Mouse (Mus musculus): ENCODE data around the gene Rsbn1l. TPM values are rescaled to one million over a fixed set of nuclear protein-coding genes. Genes with fewer than 3 reads are reported as not detected.
A peak's percentile ranks its signal among the peaks of the same experiment; 100 is the strongest.

Gene Rsbn1l
- polyA plus RNA-seq (2015; fragmentation: Nextera tagmentation; extraction: Ambion mirVana): 3.7 and 4.3 TPM in 2 replicates

DNA sequence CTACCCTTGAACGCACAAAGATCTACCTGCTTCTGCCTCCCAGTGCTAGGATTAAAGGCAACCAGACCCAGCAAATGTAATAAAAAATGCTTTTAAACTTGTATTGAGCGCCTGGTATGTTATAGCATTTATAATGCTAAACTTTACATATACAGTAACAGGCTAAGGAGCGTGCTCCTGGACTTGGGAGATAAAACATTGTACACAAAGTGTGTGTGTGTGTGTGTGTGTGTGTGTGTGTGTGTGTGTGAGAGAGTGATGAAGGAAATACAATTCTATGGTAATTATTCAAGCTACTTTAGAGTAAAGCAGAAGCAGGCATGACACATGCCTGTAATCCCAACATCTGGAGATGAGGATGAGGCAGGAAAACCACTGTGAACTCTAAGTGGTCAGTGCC, at the start of gene Rsbn1l:
TSS of gene Rsbn1l (minus strand) at position 101 of the 400 bp plus-strand sequence.
- H3K9me3 ChIP-seq (ENCODE audit: control insufficient read depth): no peaks in the 10 kb centered on the region
- no peak for TF ChIP-seq CTCF (IDR thresholded peaks at IDR 0.05; ENCODE audit: low read depth)
- 94% methylated on average over 3 of the region's 3 CpGs for whole genome bisulfite sequencing
- peak within 1 kb of the TSS; percentile 35 for H3K4me2 ChIP-seq (replicated peaks; ENCODE audit: low read depth)
- H3K27ac ChIP-seq (ENCODE audit: low read depth, low read length): no peak within 1 kb of the TSS; the same call in 1 of the 2 replicates
- no peak within 1 kb of the TSS for H3K4me3 ChIP-seq (ENCODE audit: low read depth, low read length)
- H3K9ac ChIP-seq (ENCODE audit: low read depth, low read length): no peak within 1 kb of the TSS
- no peak for ATAC-seq
- H3K4me1 ChIP-seq (replicated peaks; ENCODE audit: control insufficient read depth, insufficient read depth, low read length): no peaks in the 10 kb centered on the region
- H3K36me3 ChIP-seq (ENCODE audit: control insufficient read depth, insufficient read depth): no peaks in the 10 kb centered on the region; the same call in 1 of the 2 replicates
- H3K27me3 ChIP-seq (replicated peaks; ENCODE audit: control insufficient read depth, insufficient read depth, low read length): no peaks in the 10 kb centered on the region

DNA sequence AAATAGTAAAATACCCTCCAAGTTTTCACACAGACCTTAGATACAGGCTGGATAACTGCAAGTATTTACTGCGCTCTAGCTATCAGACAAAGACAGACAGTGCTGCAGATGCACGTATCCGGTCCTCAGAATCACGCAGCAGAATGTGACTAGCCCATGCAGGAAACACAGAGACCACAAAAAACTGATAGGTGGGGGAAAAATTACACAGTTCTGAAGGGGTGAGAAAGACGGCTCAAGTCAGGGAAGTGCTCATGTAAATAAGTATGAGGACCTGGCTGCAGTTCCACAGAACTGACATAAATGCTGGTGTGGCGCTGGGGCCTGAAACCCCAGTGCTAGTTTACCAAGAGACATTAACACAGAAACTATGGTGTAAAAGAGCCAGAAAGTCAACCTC, 46.5 kb upstream of the Rsbn1l start:
- H3K36me3 ChIP-seq (ENCODE audit: control insufficient read depth, insufficient read depth): peaks cover 53% of the 10 kb centered on the region
- H3K4me1 ChIP-seq (replicated peaks; ENCODE audit: control insufficient read depth, insufficient read depth, low read length): no peaks in the 10 kb centered on the region
- no peaks in the 10 kb centered on the region for H3K27me3 ChIP-seq (replicated peaks; ENCODE audit: control insufficient read depth, insufficient read depth, low read length)
- H3K4me2 ChIP-seq (replicated peaks; ENCODE audit: low read depth): no peak overlapping the region
- 0 out of 2 replicates have a peak, but pooled peaks cover 4% of the 10 kb centered on the region for H3K9me3 ChIP-seq (ENCODE audit: control insufficient read depth)
- H3K27ac ChIP-seq (ENCODE audit: low read depth, low read length): no peak overlapping the region
- 88% methylated on average over 6 of the region's 6 CpGs for WGBS
- no peak overlapping the region for H3K9ac ChIP-seq (ENCODE audit: low read depth, low read length)
- TF ChIP-seq CTCF (IDR thresholded peaks at IDR 0.05; ENCODE audit: low read depth): no peak
- H3K4me3 ChIP-seq (ENCODE audit: low read depth, low read length): no peak overlapping the region
- ATAC-seq: no peak

- 95% methylated on average over 9 of the region's 10 CpGs for WGBS
- Histone ChIP-seq H3K4me3 (ENCODE audit: low read depth, low read length) (no peak overlapping the region), H3K4me2 (replicated peaks; ENCODE audit: low read depth) (no peak overlapping the region), H3K9me3 (ENCODE audit: control insufficient read depth) (0 out of 2 replicates have a peak, but pooled peaks cover 4% of the 10 kb centered on the region), H3K27me3 (replicated peaks; ENCODE audit: control insufficient read depth, insufficient read depth, low read length) (no peaks in the 10 kb centered on the region), H3K36me3 (ENCODE audit: control insufficient read depth, insufficient read depth) (peaks cover 63% of the 10 kb centered on the region), H3K9ac (ENCODE audit: low read depth, low read length) (no peak overlapping the region), H3K4me1 (replicated peaks; ENCODE audit: control insufficient read depth, insufficient read depth, low read length) (no peaks in the 10 kb centered on the region), H3K27ac (ENCODE audit: low read depth, low read length) (no peak overlapping the region)
- ATAC-seq: no peak
- no peak for TF ChIP-seq CTCF (IDR thresholded peaks at IDR 0.05; ENCODE audit: low read depth)
Observed at GRCm38 (mm10) chr5:21001622-21002315, 45.6 kb upstream of the Rsbn1l start.

DNA sequence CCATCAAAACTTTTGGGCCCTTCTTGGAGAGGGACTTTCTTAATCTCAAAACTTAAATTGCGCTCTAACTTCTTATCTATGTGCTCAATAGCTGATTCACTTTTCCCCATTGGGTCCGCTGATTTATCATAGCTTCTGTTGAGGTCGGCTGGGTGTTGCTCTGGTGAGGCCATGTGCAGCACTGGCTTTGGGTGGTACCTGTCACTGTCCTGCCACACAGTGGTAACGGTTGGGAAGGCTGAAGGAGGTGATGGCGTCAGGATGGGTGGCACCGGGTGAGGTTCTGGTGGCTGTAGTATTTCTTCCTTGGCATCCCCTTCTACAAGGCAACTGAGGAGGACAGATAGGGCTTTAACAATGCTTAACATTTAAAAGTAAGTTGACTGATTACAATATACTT, 42.2 kb upstream of the Rsbn1l start:
- Histone ChIP-seq H3K36me3 (ENCODE audit: control insufficient read depth, insufficient read depth) (peaks cover 67% of the 10 kb centered on the region), H3K9me3 (ENCODE audit: control insufficient read depth) (0 out of 2 replicates have a peak, but pooled peaks cover 4% of the 10 kb centered on the region), H3K27ac (ENCODE audit: low read depth, low read length) (no peak overlapping the region), H3K9ac (ENCODE audit: low read depth, low read length) (no peak overlapping the region), H3K4me3 (ENCODE audit: low read depth, low read length) (no peak overlapping the region), H3K4me2 (replicated peaks; ENCODE audit: low read depth) (no peak overlapping the region), H3K4me1 (replicated peaks; ENCODE audit: control insufficient read depth, insufficient read depth, low read length) (no peaks in the 10 kb centered on the region), H3K27me3 (replicated peaks; ENCODE audit: control insufficient read depth, insufficient read depth, low read length) (no peaks in the 10 kb centered on the region)
- 0 out of 2 replicates have a peak, but pooled peaks have one; percentile 3 for TF ChIP-seq CTCF (IDR thresholded peaks at IDR 0.05; ENCODE audit: low read depth)
- 90% methylated on average over 6 of the region's 6 CpGs for WGBS
- no peak for ATAC-seq

GRCm38 (mm10) chr5:20997555-20997954, 41.4 kb upstream of the Rsbn1l start:
- H3K4me3 ChIP-seq (ENCODE audit: low read depth, low read length): no peak overlapping the region
- 93% methylated on average over 6 of the region's 6 CpGs for whole genome bisulfite sequencing
- H3K27ac ChIP-seq (ENCODE audit: low read depth, low read length): no peak overlapping the region
- peaks cover 62% of the 10 kb centered on the region for H3K36me3 ChIP-seq (ENCODE audit: control insufficient read depth, insufficient read depth)
- H3K9me3 ChIP-seq (ENCODE audit: control insufficient read depth): 0 out of 2 replicates have a peak, but pooled peaks cover 4% of the 10 kb centered on the region
- TF ChIP-seq CTCF (IDR thresholded peaks at IDR 0.05; ENCODE audit: low read depth): no peak
- no peaks in the 10 kb centered on the region for H3K27me3 ChIP-seq (replicated peaks; ENCODE audit: control insufficient read depth, insufficient read depth, low read length)
- no peak overlapping the region for H3K4me2 ChIP-seq (replicated peaks; ENCODE audit: low read depth)
- H3K9ac ChIP-seq (ENCODE audit: low read depth, low read length): no peak overlapping the region
- no peaks in the 10 kb centered on the region for H3K4me1 ChIP-seq (replicated peaks; ENCODE audit: control insufficient read depth, insufficient read depth, low read length)
- no peak for ATAC-seq

DNA sequence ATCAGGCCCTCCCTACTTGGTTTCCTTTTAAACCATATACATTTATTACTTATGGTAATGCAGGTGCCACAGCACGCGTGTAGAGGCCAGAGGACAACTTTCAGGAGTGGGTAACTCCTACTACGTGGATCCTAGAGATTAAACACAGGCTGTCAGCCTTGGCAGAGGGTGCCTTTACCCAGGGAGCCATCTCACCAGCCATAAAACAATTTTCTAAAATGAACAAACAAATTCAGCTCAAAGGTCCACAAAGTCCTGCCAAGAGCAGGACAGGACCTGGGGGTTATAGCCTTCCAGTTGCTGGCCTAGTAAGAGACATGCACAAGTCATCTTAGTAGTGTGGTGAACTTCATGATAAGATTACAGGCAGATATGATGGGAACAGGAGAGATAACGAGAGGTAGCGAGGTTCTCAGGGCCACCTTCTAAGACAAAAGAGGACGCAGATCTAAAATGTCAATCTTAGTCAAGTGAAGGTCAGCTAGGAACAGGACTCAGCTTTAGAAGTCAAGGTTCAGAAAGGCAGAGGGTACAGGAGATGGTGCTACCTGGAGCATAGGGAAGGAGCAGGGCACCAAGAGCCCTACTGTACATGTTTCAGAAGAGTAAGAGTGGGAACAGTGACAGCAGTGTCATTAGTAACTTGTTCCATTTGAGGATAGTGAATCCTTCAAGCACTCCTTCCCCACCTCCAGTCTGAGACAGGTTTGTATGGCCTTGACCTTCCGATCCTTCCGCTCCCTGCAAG, 34.0 kb upstream of the Rsbn1l start:
- Histone ChIP-seq H3K27ac (ENCODE audit: low read depth, low read length) (0 out of 2 replicates have a peak overlapping the region, but pooled peaks have one; percentile 2), H3K4me2 (replicated peaks; ENCODE audit: low read depth) (no peak overlapping the region), H3K36me3 (ENCODE audit: control insufficient read depth, insufficient read depth) (peaks cover 55% of the 10 kb centered on the region), H3K9me3 (ENCODE audit: control insufficient read depth) (no peaks in the 10 kb centered on the region), H3K9ac (ENCODE audit: low read depth, low read length) (no peak overlapping the region), H3K4me3 (ENCODE audit: low read depth, low read length) (no peak overlapping the region), H3K27me3 (replicated peaks; ENCODE audit: control insufficient read depth, insufficient read depth, low read length) (no peaks in the 10 kb centered on the region), H3K4me1 (replicated peaks; ENCODE audit: control insufficient read depth, insufficient read depth, low read length) (no peaks in the 10 kb centered on the region)
- 56% methylated on average over 8 of the region's 8 CpGs for WGBS
- ATAC-seq: peak; percentile 53; the same call in 1 of the 2 replicates
- no peak for TF ChIP-seq CTCF (IDR thresholded peaks at IDR 0.05; ENCODE audit: low read depth)
